Mouse (Mus musculus): ENCODE results near the gene Cox7b.
A peak's percentile ranks its signal among the peaks of the same experiment; 100 is the strongest.
"Not testable (repeated sequence)": the region's sequence is repeated elsewhere in the genome, so short reads cannot be mapped to it uniquely, and the experiment has no call there.

The Cox7b gene

DNA sequence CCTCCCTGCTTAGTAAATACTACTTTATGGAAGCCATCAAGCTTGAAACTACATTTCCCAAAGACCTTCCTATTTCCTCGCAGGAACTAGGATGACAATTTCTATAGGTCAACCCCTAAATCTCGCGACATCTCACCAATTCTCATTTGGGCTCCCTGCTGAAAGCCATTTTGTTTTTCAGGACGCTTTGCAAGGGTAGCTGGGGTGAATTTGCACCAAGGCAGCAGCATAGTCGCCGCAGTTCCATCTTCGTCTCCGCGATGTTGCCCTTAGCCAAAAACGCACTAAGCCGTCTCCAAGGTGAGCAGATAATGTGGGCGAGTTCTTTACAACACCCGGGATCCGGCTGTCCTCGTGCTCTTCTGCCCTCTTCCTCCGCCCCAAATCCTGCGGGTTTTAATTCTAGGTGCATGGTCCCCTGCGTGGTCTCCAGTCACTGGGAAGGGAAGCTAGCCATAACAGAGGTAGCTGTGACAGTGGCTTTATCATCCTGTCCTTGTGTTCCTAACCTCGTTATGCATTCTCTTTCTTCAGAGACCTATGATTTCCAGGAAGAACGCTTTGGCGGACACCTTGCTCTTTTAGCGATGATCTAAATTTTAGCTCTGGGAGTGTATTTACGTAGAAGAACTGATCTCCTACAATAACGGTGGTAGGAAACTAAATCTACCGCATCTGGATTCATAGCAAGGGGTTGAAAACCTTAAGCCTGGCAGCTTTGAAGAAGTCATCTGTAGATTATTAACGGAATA, at the start of gene Cox7b:
Cox7b (plus strand) TSS at position 130 of the 752 bp plus-strand sequence.
- DNase-seq (ENCODE audit: low read depth, low spot score), result peak; percentile 92

DNA sequence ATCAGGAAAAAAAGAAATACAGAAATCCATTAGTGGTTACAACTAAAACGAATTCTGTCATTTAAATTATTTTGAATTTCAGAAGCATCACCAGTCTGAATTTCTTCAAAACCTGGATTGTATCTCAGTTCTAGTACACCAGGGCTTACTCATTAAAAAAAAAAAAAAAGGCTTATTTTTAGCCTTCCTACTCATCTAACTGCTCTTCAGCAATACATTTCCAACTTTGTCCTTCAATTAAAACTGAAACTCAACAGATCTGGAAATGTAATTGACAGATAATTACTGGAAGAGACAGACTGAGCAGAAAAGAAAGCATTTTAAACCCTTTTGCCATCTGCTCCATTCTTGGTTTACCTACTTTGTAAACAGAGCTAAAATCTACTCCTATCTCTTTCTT, 13.9 kb upstream of the Cox7b start:
- no peak for DNase-seq (ENCODE audit: low read depth, low spot score)

DNA sequence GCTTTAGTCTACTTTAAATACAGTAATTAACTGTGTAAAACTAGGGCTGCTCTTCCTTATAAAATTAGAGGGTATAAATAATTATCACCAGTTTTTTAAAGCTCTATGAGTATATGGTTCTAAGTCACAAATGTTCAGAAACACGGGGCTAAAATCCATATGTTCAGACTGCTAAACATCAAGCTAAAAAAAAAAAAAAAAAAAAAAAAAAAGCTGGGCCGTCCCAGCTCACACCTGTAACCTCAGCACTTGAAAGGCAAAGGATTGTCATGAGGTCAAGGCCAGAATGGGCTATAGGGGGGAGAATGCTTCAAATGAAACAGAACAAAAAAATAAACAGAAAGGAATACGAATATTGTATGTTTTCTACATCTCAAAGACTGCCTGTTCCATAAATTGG, 4.7 kb upstream of the Cox7b start:
- DNase-seq (ENCODE audit: low read depth, low spot score), result no peak

DNA sequence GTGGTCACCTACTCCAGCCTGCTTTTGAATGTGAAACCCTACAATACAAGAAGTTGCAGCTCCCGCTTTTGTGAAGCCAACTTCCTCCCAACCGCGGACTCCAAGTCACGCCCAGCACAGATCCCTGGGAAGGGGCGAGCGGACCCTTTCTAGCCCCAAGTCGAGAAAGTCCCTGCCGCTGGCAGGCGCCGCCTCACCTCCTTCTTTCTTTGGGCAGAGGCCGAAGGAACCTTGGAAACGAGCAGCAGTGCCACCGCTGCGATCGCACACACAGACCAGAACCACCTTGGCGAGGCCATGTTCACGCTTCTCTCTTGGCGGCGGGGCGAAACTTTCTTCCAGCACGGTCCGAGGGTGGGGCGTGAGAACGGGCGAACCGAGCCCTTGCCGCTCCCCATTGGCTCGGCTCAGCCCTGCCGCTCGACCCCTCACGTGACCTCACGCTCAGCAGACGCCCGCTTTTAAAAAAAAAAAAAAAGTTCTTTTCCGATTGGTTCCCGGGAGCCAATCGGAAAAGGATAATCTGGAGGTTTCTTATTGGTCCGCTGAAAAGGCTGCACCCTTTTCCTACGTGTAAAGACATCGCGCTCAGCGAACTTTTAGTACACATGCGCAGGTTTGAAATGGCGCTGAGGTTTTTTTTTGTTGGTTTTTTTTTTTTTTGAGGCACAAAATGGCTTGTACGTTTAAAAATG, 3.9 kb upstream of the Cox7b start, which contains the start of gene Magt1:
Magt1 (minus strand) TSS at position 442 of the 695 bp plus-strand sequence.
- DNase-seq (ENCODE audit: low read depth, low spot score), result peak; percentile 93

GRCm38 (mm10) chrX:106012559-106012958, 2.9 kb upstream of the Cox7b start:
- no peak for DNase-seq (ENCODE audit: low read depth, low spot score)

DNA sequence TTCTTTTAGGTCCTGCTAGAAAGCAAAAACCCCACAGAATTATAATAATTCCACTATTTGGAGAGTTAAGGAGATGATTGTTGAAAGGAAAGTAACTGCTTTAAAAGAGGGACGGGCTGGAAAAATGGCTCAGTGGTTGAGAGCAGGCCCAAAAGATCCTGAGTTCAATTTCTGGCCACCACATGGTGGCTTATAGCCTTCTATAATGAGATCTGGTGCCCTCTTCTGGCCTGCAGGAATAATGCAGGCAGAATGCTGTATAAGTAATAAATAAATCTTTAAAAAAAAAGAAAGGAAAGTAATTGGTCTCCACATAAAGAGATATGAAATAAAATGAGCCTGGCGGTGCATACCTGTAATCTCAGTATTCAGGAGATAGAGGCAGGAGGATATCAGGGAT, 2.3 kb upstream of the Cox7b start:
- DNase-seq (ENCODE audit: low read depth, low spot score), result peak; percentile 71

DNA sequence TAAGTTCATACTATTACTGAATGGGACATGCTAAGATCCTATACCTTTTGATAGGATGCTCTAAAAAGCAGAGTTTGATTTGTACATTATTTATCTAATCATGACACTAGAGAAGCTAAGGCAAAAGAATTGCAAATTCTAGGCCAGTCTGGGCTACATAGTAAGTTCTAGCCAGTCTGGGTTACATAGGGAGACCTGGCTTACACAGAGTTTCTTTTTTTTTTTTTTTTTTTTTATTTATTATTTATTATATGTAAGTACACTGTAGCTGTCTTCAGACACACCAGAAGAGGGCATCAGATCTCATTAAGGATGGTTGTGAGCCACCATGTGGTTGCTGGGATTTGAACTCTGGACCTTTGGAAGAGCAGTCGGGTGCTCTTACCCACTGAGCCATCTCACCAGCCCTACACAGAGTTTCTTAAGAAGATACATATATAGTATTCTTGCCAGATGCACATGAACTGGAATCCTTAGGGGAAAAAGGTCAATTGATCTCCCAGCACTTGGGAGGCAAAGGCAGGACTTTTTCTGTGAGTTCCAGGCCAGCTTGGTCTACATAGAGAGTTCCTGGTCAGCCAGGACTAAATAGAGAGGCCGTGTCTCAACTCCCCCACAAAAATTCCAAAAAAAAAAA, 641 bp upstream of the Cox7b start:
- DNase-seq (ENCODE audit: low read depth, low spot score), result not testable (repeated sequence)

GRCm38 (mm10) chrX:106017102-106017501, 1.6 kb downstream of the Cox7b start:
- DNase-seq (ENCODE audit: low read depth, low spot score), result no peak

DNA sequence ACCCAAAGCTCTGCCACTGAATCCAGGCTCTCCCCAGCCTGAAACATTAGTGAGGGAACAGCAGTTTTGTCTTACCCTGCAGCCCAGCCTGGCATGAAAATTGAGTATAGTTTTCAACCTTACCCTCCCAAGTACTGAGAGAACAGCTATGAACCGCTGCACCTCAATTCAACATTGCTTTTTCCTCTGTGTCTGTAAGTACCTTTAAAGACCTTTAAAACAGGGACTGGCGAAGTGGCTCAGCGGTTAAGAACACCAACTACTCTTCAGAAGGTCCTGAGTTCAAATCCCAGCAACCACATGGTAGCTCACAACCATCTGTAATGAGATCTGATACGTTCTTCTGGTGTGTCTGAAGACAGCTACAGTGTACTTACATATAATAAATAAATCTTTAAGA, 2.0 kb downstream of the Cox7b start:
- no peak for DNase-seq (ENCODE audit: low read depth, low spot score)

DNA sequence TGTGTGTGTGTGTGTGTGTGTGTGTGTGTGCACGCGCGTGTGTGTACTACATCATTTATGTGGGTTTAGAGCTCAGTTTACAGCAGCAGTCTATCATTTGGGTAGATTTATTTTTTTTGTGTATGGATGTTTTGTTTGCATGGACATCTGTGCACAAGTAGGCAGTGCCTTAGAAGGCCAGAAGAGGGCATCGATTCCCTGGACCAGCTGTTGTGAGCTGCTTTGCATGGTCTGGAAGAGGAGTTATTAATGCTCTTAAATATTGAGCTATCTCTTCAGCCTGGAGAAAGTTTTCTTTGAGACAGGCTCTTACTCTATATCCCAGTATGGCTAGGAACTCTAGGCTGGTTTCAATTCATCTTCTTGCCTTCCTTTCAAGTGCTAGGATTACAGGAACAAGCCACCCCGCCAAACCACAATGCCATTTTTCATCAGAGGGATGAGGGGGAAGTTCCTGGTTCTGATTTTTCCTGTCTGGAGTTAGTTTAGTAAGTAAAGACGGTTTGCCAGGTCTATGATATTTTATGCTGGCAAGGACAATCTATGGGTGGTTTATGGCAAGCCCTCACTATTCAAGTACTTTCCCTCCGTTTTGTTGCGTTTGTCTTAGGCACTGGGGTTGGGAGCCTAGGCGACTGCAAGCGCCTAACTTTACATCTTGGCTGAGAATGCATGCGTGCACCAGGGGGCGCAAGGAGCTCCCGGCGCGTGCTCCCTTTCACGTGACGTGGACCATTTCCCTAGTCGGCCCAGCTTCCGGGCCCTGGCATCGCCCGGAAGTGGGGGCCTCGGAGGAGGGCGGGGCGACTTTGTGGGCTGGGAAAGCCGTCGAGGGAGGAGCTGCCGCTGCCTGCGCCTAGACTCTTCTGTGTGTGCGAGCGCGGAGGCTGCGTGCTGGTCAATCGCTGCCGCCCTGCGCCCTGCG, 11.2 kb downstream of the Cox7b start, which contains the start of gene Atp7a:
Atp7a (plus strand) TSS at position 859 of the 925 bp plus-strand sequence.
- peak; percentile 96 for DNase-seq (ENCODE audit: low read depth, low spot score)

GRCm38 (mm10) chrX:106027343-106027674, 11.8 kb downstream of the Cox7b start:
- DNase-seq (ENCODE audit: low read depth, low spot score), result no peak

DNA sequence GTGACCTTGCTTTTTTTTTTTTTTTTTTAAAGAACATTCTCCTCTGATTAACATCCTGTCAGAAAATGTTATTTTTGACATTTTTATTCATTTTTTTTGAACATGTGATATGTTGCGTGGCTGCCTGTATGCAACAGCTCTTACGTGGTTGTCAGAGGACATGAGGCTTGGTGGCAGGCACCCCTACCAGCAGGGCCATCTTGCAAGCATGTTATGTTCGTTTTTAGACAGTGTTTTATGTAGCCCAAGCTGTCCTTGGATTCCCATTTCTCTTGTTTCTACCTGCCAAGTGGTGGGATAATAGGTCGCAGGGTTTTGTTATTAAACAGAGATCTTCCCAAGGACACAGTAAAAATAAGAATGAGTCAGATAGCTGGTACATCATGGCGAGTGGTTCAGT, 14.7 kb downstream of the Cox7b start:
- no peak for DNase-seq (ENCODE audit: low read depth, low spot score)

- DNase-seq (ENCODE audit: low read depth, low spot score), result no peak
Measured at GRCm38 (mm10) chrX:106031124-106031523, 15.6 kb downstream of the Cox7b start.

DNA sequence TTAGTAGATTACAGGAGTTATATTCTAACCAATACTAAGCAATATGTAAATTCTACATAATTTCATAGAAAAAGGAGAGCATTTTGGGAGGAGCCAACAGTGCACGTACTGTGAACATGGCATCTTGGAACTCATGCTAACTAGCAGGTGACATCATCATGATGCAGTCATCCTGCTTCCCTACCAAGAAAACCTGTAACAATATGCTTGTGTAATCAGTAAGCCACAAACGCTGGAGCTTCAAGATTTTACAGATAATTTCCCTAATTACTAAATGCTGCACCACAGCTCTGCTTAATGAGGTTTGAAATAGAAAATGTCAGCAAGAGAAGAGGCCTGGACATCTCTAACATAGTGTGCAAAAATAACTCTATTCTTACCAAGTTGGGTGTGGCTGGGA, 20.2 kb downstream of the Cox7b start:
- DNase-seq (ENCODE audit: low read depth, low spot score), result no peak

DNA sequence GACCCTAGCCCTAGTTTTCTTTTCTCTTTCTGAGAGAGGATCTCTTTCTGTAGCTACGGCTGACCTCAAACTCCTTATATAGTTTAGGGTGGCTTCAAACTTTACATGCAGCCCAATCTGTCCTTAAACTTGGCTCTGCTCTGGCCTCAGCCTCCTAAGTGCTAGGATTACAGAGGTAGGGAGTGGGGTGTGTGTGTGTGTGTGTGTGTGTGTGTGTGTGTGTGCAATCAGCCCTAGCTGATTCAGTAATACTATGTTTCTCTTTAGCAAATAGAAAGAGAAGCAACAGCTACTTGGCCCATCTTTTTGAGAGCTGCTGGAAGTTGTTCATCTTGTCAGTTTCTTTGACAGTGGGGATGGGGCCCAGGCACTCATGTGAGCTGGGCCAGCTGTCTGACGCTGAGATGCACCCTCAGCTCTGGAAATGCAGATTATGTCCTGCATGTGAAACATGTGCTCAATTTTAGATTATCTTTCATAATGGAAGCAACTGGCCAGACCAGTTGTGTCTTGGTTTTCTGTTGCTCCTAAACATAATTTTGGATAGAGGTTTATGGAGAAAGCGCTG, 21.8 kb downstream of the Cox7b start:
- DNase-seq (ENCODE audit: low read depth, low spot score), result no peak

- DNase-seq (ENCODE audit: low read depth, low spot score), result no peak
Measured at GRCm38 (mm10) chrX:106043863-106044617, 28.5 kb downstream of the Cox7b start.

- peak; percentile 73 for DNase-seq (ENCODE audit: low read depth, low spot score)
Measured at GRCm38 (mm10) chrX:106045455-106045854, 30.0 kb downstream of the Cox7b start.

GRCm38 (mm10) chrX:106045928-106046327, 30.4 kb downstream of the Cox7b start:
- DNase-seq (ENCODE audit: low read depth, low spot score), result no peak

DNA sequence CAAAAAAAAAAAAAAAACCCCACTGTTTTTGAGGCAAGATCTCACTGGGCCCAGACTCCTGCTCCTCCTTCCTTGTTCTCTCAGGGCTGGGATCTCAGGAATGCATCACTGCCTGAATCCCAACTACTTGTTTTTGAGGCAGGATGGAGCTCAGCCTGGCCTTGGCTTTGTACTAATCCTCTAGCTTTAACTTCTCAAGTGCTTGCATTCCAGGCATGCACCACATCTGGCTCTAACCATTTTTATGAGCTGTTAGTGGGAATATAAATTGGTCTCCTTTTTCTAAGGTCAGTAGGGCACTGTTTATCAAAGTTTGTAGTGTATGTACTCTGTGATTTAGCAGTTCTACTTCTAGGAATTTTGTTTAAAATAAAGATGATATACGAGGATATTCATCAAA, 32.7 kb downstream of the Cox7b start:
- peak; percentile 57 for DNase-seq (ENCODE audit: low read depth, low spot score)

All from mesoderm, embryonic 11.5 days (tissue).